Mouse (Mus musculus) 416B (cell line): Measurements from ENCODE around the gene Arl10.

ENCODE experiments used
- DNase-seq: peaks from one replicate; pipeline ENCODE4 v3.0.0; 2011; ENCODE audit warnings: low read depth

Arl10 gene

GRCm38 (mm10) chr13:54582860-54583259 is 8.0 kb downstream of the Arl10 start:
- no peak for DNase-seq

GRCm38 (mm10) chr13:54585831-54586230 is 11.0 kb downstream of the Arl10 start:
- no peak for DNase-seq

- DNase-seq = no peak
Measured at GRCm38 (mm10) chr13:54589414-54589995, 14.7 kb downstream of the Arl10 start.

GRCm38 (mm10) chr13:54589996-54590951 is 15.5 kb downstream of the Arl10 start, which contains the start of the genes Nop16 and Higd2a:
Nop16 (minus strand) TSS chr13:54590090.
Higd2a (plus strand) TSS chr13:54590207.
- peak; percentile 99 for DNase-seq

GRCm38 (mm10) chr13:54591776-54592356 is 17.1 kb downstream of the Arl10 start:
- no peak for DNase-seq

GRCm38 (mm10) chr13:54593617-54594016 is 18.8 kb downstream of the Arl10 start:
- DNase-seq = no peak

- DNase-seq = no peak
Measured at GRCm38 (mm10) chr13:54596107-54596690, 21.4 kb downstream of the Arl10 start.

GRCm38 (mm10) chr13:54596870-54597269 is 22.1 kb downstream of the Arl10 start:
- no peak for DNase-seq

- DNase-seq = no peak
Measured at GRCm38 (mm10) chr13:54598622-54599143, 23.9 kb downstream of the Arl10 start.

GRCm38 (mm10) chr13:54602639-54603111 is 27.9 kb downstream of the Arl10 start:
- no peak for DNase-seq

- DNase-seq = no peak
Measured at GRCm38 (mm10) chr13:54603501-54603900, 28.7 kb downstream of the Arl10 start.

GRCm38 (mm10) chr13:54604221-54604620 is 29.4 kb downstream of the Arl10 start:
- no peak for DNase-seq

- DNase-seq = no peak
Measured at GRCm38 (mm10) chr13:54605426-54605825, 30.6 kb downstream of the Arl10 start.

- DNase-seq = no peak
Measured at GRCm38 (mm10) chr13:54607204-54607603, 32.4 kb downstream of the Arl10 start.

- no peak for DNase-seq
Measured at GRCm38 (mm10) chr13:54608002-54608401, 33.2 kb downstream of the Arl10 start.

- no peak for DNase-seq
Measured at GRCm38 (mm10) chr13:54608666-54609065, 33.9 kb downstream of the Arl10 start.

- no peak for DNase-seq
Measured at GRCm38 (mm10) chr13:54609301-54609700, 34.5 kb downstream of the Arl10 start.

GRCm38 (mm10) chr13:54610613-54610971 is 35.8 kb downstream of the Arl10 start:
- DNase-seq = peak; percentile 18

- peak; percentile 60 for DNase-seq
Measured at GRCm38 (mm10) chr13:54610972-54611754, 36.3 kb downstream of the Arl10 start, which contains the start of gene Cltb. Cltb (minus strand) TSS chr13:54611344.

- DNase-seq = peak; percentile 58
Measured at GRCm38 (mm10) chr13:54613141-54613540, 38.3 kb downstream of the Arl10 start.

GRCm38 (mm10) chr13:54616307-54616706 is 41.5 kb downstream of the Arl10 start:
- DNase-seq = peak; percentile 53
